In genomic region chr2:22744121-22744761, GRCm38 (mm10) we compare ENCODE assay signal across 8 mouse cellular contexts. TPM values are rescaled to one million over a fixed set of nuclear protein-coding genes. Genes with fewer than 3 reads are reported as not detected.
A peak's percentile ranks its signal among the peaks of the same experiment; 100 is the strongest.
DNase-seq lines count a peak whose midpoint lies in the region; ATAC-seq and TF ChIP-seq lines count a peak whose summit lies in the region.

No protein-coding gene starts in this region.

- dilution Hi-C loops in CH12.LX (cut with MboI; ENCODE audit: extremely low pct_ligation_motif_present, extremely low pct_unique_long_range_greater_than_20kb, low sequenced_read_pairs), result no loop called here

- H3K27ac ChIP-seq in hindbrain, embryonic 11.5 days (ENCODE audit: low read depth, low read length), result no peak overlapping the region
- no peak overlapping the region for H3K27ac ChIP-seq in hindbrain, embryonic 12.5 days
- no peak overlapping the region for H3K27ac ChIP-seq in CH12.LX (ENCODE audit: insufficient read depth, low read depth)

- 1% methylated on average over 28 of the region's 38 CpGs for WGBS in hindbrain, embryonic 11.5 days
- whole genome bisulfite sequencing in hindbrain, embryonic 12.5 days, result 2% methylated on average over 26 of the region's 38 CpGs

- no peak for TF ChIP-seq POLR2A in CH12.LX (IDR thresholded peaks at IDR 0.05; ENCODE audit: low read depth, low read length)

- no peaks in the 10 kb centered on the region for H3K79me2 ChIP-seq in CH12.LX (replicated peaks; ENCODE audit: control insufficient read depth, extremely low read depth, insufficient read depth, poor library complexity, severe bottlenecking)

- ATAC-seq in hindbrain, embryonic 11.5 days (ENCODE audit: low FRiP score), result no peak
- no peak for ATAC-seq in hindbrain, embryonic 12.5 days (ENCODE audit: low FRiP score)

- peak; percentile 66 for DNase-seq in hindbrain, embryonic 11.5 days (ENCODE audit: low spot score)
- no peak for DNase-seq in CH12.LX (ENCODE audit: extremely low read depth)
- peak; percentile 32 for DNase-seq in adrenal gland, postnatal 14 days
- peak; percentile 61 for DNase-seq in kidney, postnatal 10 days
- DNase-seq in spleen, postnatal 10 days (ENCODE audit: low spot score in 2 of 2), result peak; percentile 31 to 64
- no peak for DNase-seq in layer of hippocampus, adult 9-10 months (ENCODE audit: low spot score)
- no peak for DNase-seq in frontal cortex, postnatal 25 days (ENCODE audit: low spot score in 2 of 2)

- no peak overlapping the region for H3K4me2 ChIP-seq in hindbrain, embryonic 11.5 days (replicated peaks; ENCODE audit: low read depth, low read length)
- H3K4me2 ChIP-seq in hindbrain, embryonic 12.5 days (replicated peaks), result no peak overlapping the region
- no peak overlapping the region; the same call in 1 of the 2 replicates for H3K4me2 ChIP-seq in CH12.LX (ENCODE audit: insufficient read depth, low read depth, poor library complexity, severe bottlenecking)

- in situ Hi-C loops in CH12.LX (cut with MboI; ENCODE audit: low pct_ligation_motif_present, low pct_unique_long_range_greater_than_20kb, low sequenced_read_pairs), result no loop called here

- TF ChIP-seq CTCF in CH12.LX (conservative IDR thresholded peaks at IDR 0.05 in 1 of 2, IDR thresholded peaks at IDR 0.05 in 1 of 2; ENCODE audit: low read depth in 2 of 2, low read length in 2 of 2), result no peak

- no peak for TF ChIP-seq RAD21 in CH12.LX (IDR thresholded peaks at IDR 0.05; ENCODE audit: low read depth, low read length)

- TF ChIP-seq EP300 in CH12.LX (IDR thresholded peaks at IDR 0.05; ENCODE audit: low read length), result no peak

- no peaks in the 10 kb centered on the region for H3K36me3 ChIP-seq in hindbrain, embryonic 11.5 days (ENCODE audit: control insufficient read depth, insufficient read depth, low read length)
- H3K36me3 ChIP-seq in hindbrain, embryonic 12.5 days, result no peaks in the 10 kb centered on the region
- no peaks in the 10 kb centered on the region for H3K36me3 ChIP-seq in CH12.LX (replicated peaks in 1 of 2; ENCODE audit: control insufficient read depth in 1 of 2, insufficient read depth in 1 of 2, low read length in 1 of 2)

- no peaks in the 10 kb centered on the region for H3K9me3 ChIP-seq in hindbrain, embryonic 11.5 days (ENCODE audit: control insufficient read depth, low read length)
- no peaks in the 10 kb centered on the region; the same call in 1 of the 2 replicates for H3K9me3 ChIP-seq in hindbrain, embryonic 12.5 days (replicated peaks)
- H3K9me3 ChIP-seq in CH12.LX (replicated peaks; ENCODE audit: low read length), result peaks cover 7% of the 10 kb centered on the region

- H3K9ac ChIP-seq in hindbrain, embryonic 11.5 days (ENCODE audit: low read depth, low read length), result no peak overlapping the region; the same call in 1 of the 2 replicates
- no peak overlapping the region for H3K9ac ChIP-seq in hindbrain, embryonic 12.5 days
- peak overlapping the region; percentile 75 for H3K9ac ChIP-seq in CH12.LX (ENCODE audit: insufficient read depth, low read depth)

- H3K27me3 ChIP-seq in hindbrain, embryonic 11.5 days (ENCODE audit: control insufficient read depth, insufficient read depth, low read length), result no peaks in the 10 kb centered on the region; the same call in 1 of the 2 replicates
- H3K27me3 ChIP-seq in hindbrain, embryonic 12.5 days, result no peaks in the 10 kb centered on the region
- H3K27me3 ChIP-seq in CH12.LX (replicated peaks), result no peaks in the 10 kb centered on the region

- H3K4me3 ChIP-seq in hindbrain, embryonic 11.5 days (ENCODE audit: low read depth, low read length), result no peak overlapping the region
- no peak overlapping the region for H3K4me3 ChIP-seq in hindbrain, embryonic 12.5 days
- peak overlapping the region in 1 of 3 experiments; percentile 56 for H3K4me3 ChIP-seq in CH12.LX (replicated peaks in 1 of 3; ENCODE audit: low read depth in 2 of 3, low read length in 2 of 3, poor library complexity in 1 of 3)

- no peaks in the 10 kb centered on the region for H3K4me1 ChIP-seq in hindbrain, embryonic 11.5 days (replicated peaks; ENCODE audit: control insufficient read depth, insufficient read depth, low read length)
- H3K4me1 ChIP-seq in hindbrain, embryonic 12.5 days, result no peaks in the 10 kb centered on the region
- H3K4me1 ChIP-seq in CH12.LX (ENCODE audit: control insufficient read depth in 1 of 2, insufficient read depth in 2 of 2), result peaks cover 2 to 23% of the 10 kb centered on the region in 2 experiments; a peak in 2 of 4 replicates

TF ChIP-seq in CH12.LX, 34 proteins besides CTCF, POLR2A, EP300 and RAD21:
- TF ChIP-seq SMC3 (IDR thresholded peaks at IDR 0.05; ENCODE audit: low read depth, low read length) (no peak), MEF2A (IDR thresholded peaks at IDR 0.05; ENCODE audit: borderline replicate concordance, low read depth, low read length) (no peak), CHD2 (IDR thresholded peaks at IDR 0.05; ENCODE audit: low read length) (no peak), NELFE (IDR thresholded peaks at IDR 0.05; ENCODE audit: low read depth, low read length) (no peak), JUND (conservative IDR thresholded peaks at IDR 0.05; ENCODE audit: low read depth, low read length) (no peak), JUN (IDR thresholded peaks at IDR 0.05; ENCODE audit: insufficient read depth, low read depth, low read length) (no peak), POLR2AphosphoS2 (IDR thresholded peaks at IDR 0.05; ENCODE audit: low read depth, low read length) (no peak), HCFC1 (IDR thresholded peaks at IDR 0.05; ENCODE audit: low read depth, low read length) (no peak), MAFK (IDR thresholded peaks at IDR 0.05; ENCODE audit: insufficient replicate concordance, low read length) (no peak), RCOR1 (conservative IDR thresholded peaks at IDR 0.05; ENCODE audit: low read depth, low read length) (no peak), ETS1 (conservative IDR thresholded peaks at IDR 0.05; ENCODE audit: low read depth, low read length) (no peak), PAX5 (IDR thresholded peaks at IDR 0.05; ENCODE audit: low read length) (no peak), MXI1 (IDR thresholded peaks at IDR 0.05; ENCODE audit: low read depth, low read length) (no peak), UBTF (IDR thresholded peaks at IDR 0.05; ENCODE audit: low read depth, low read length) (no peak), TBP (conservative IDR thresholded peaks at IDR 0.05; ENCODE audit: low read depth, low read length) (no peak), USF2 (conservative IDR thresholded peaks at IDR 0.05; ENCODE audit: low read depth, low read length) (no peak)

RNA-seq across cellular contexts. Expression of gene Apbb1ip, which starts 29.7 kb away (rescaled TPM):
- 0.81 and 1.2 TPM in 2 replicates for polyA plus RNA-seq in hindbrain, embryonic 11.5 days (2014; fragmentation: Nextera tagmentation; extraction: Ambion mirVana)
- polyA plus RNA-seq in hindbrain, embryonic 12.5 days (2016; fragmentation: Nextera tagmentation; extraction: Ambion mirVana), result 0.65 and 1.7 TPM in 2 replicates
- total RNA-seq in CH12.LX (2012; rRNA removed) (4.0 and 5.6 TPM in 2 replicates), CH12.LX (2014; rRNA removed) (2.7 and 3.5 TPM in 2 replicates)
- polyA plus RNA-seq in CH12.LX (2012; ENCODE audit: insufficient read length, low read depth), result 51.4 and 59.9 TPM in 2 replicates
- 3.6 and 13.0 TPM in 2 replicates for total RNA-seq in adrenal gland, postnatal 14 days (2021)

Comparison
In these comparisons a context has a peak if more than half of its experiments do, and no peak if none do; other contexts are left out.
1. DNase-seq: peak in hindbrain, embryonic 11.5 days (single experiment), adrenal gland, postnatal 14 days (single experiment), kidney, postnatal 10 days (single experiment) and spleen, postnatal 10 days (2 of 2); none in CH12.LX (single experiment), layer of hippocampus, adult 9-10 months (single experiment) and frontal cortex, postnatal 25 days (0 of 2).
2. RNA of gene Apbb1ip, which starts 29.7 kb away (polyA plus RNA-seq): 51.4 to 59.9 TPM in CH12.LX; 0.81 to 1.2 TPM in hindbrain, embryonic 11.5 days and 0.65 to 1.7 TPM in hindbrain, embryonic 12.5 days; every median in the first group is over 10 times any median in the second.